Mouse (Mus musculus): ENCODE data around the gene Gripap1.
"Not testable (repeated sequence)": the region's sequence is repeated elsewhere in the genome, so short reads cannot be mapped to it uniquely, and the experiment has no call there.

Gene Gripap1

DNA sequence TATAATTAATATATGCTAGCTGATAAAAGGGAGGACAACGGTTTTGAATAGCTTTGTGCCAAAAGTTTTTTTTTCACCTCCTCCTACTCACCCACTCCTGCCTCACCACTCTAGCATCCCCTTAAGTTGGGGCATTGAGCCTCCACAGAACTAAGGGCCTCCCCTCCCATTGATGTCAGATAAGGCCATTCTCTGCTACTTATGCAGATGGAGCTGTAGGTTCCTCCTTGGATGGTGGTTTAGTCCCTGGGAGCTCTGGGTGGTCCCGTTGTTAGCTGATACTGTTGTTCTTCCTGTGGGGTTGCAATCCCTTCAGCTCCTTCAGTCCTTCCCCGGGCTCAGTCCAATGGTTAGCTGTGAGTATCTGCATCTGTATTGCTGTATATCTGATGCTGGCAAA lies 10.3 kb upstream of the Gripap1 start:
- no peak for DNase-seq

DNA sequence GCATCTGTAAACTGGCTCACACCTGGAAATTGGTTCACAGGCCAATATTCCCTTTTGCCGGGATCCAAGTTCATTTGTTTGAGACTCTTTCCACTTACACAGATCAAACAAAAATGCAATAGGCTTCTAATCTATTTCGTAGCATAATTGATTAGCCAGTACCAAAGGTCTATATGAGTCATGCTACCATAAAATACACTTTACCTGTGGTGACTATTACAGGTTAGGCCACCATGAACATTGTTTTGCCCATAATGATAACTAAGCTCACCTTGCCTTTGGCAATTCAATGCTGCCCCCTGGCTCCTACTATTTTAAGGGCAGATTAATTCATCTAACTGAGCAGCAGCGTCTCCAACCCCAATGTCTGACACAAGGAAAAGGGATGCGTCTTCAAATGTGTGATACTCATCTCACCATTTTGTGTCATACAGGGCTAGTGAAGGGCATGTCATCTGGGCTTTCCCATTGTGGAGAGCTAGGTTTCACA lies 6.9 kb upstream of the Gripap1 start:
- DNase-seq, result no peak

DNA sequence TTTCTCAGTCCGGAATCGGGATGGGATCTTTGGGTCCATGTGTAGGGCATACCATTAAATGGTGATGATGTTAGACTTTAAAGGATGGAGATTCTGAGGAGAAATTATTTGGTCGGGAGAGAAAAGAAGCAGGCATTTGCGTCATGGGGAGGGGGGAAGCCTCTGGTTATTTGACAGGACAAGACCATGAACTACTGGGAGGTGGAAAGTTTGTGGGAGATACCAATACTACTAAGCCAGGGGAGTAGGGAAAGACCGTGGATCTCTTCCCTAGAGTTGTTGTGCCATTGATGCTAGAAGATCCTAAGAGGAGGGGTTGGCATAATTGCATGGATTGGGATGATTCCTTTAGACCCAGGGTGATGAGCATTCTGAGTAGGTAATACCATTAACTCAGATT lies 744 bp downstream of the Gripap1 start:
- DNase-seq, result no peak

DNA sequence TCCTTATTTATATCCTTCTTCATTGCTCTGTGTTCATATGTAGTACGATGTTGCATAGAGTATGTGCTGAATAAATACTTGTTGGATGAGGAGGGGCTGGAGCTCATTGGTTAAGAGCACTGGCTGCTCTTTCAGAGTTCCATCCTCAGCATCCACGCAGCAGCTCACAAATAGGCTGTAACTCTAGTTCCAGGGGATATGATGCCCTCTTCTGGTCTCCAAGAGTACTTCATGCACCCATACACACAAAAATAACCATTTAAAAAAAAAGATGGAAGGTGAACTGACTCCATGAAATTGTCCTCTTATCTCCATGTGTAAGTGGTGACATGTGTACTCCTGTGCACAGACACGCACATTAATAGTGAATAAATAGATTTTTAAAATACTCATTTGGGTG lies 3.8 kb downstream of the Gripap1 start:
- DNase-seq, result no peak

DNA sequence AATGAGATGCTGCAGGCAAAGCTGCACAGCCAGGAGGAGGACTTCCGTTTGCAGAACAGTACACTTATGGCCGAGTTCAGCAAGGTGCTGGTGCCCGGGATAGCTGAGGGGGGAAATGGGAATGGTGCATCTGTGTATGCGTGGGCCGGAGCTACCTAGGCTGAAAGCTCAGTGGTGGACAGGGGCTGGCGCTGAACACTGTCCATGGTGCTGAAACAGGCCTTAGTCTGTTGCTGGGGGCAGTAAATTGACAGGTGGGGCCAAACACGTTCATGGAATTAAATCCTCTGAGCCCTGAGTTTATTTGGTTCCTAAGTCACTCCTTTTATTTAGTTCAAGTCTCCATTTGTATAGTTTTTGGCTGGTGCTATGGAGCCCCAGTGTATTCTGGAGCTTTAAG lies 5.5 kb downstream of the Gripap1 start:
- no peak for DNase-seq

DNA sequence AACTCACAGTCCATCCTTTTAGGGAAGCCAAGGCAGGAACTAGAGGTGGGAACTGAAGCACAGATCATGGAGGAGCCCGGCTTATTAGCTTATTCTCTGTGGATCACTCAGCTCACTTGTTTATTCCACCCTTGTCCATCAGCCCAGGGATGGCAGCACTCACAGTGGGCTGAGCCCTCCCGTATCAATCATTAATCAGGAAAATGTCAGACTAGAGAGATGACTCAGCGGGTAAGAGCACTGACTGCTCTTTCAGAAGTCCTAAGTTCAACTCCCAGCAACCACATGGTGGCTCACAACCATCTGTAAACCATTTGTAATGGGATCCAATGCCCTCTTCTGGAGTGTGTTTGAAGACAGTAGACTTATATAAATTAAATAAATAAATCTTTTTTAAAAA lies 7.8 kb downstream of the Gripap1 start:
- DNase-seq, result no peak

DNA sequence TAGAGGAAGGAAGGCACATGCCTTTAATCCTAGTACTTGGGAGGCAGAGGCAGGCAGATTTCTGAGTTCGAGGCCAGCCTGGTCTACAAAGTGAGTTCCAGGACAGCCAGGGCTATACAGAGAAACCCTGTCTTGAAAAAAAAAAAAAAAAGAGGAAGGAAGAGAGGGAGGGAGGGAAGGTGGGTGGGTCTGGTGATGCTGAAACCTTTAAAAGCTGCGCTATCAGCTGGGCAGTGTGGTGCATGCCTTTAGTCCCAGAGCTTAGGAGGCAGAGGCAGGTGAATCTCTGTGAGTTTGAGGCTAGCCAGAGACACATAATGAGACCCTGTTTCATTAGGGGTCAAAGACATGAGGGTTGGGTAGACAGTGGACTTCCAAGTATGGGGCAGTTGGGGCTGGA lies 12.6 kb downstream of the Gripap1 start:
- not testable (repeated sequence) for DNase-seq

DNA sequence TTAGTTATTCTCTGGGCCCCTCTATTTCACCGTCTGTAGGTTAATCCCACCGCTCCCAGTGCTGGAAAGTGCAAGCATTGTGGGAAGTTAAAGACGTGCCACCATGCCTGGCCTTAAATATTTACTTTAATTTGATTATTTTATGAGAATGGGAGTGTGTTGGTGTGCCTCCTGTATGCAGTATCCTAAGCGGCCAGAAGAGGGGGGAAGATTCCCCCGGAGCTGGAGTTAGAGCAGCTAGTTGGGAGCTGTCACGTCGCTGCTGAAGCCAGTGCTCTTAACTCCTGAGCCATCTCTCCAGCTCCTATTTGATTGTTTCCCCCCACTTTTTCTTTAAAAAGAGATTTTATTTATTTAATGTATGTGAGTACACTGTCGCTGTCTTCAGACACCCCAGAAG lies 25.5 kb downstream of the Gripap1 start:
- DNase-seq, result not testable (repeated sequence)

DNA sequence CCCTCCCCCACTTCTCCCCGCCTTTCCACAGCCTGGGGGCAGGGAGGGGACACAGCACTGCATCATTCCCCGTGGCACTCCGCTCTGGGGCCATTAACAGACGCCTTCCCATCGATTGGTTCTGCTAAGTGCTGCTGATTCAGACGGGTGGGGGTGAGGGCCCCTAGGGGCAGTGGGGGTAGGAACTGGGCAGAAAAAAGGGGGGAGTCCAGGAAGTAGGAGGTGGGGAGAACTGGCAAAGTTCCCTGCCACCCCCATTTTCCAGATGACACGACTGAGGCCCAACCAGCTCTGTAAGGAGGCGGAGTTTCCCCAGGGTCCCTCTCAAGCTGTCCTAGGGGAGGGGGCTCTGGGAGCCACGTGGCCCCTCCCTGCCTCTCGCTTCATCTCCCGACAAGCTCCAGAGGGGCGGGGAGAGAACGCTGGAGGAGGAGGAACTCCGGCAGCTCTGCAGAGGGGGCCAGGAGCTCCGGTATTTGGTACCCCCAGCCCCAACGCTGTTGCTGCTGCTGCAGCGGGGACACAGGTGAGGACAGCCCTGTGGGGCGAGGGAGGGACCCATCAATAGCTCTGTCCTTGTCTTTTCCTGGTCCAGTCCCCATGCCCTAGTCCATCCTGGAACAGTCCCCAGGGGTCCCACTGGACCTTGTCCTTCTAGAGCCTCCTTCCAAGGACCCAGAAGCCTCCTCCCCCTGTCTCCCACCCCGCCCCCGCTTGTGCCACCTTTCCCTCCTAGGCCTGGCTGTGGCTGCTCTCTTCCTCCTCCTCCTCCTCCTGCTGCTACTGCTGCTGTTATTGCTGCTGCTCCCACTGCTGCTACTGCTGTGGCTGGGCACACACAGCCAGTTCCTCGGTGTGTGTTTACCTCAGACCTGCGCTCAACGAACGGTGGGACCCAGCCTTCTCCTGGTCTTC lies 32.6 kb downstream of the Gripap1 start, which contains the start of gene Kcnd1:
Gene Kcnd1 (plus strand): TSS at position 425 of the 915 bp plus-strand sequence.
- peak; percentile 43 for DNase-seq

DNA sequence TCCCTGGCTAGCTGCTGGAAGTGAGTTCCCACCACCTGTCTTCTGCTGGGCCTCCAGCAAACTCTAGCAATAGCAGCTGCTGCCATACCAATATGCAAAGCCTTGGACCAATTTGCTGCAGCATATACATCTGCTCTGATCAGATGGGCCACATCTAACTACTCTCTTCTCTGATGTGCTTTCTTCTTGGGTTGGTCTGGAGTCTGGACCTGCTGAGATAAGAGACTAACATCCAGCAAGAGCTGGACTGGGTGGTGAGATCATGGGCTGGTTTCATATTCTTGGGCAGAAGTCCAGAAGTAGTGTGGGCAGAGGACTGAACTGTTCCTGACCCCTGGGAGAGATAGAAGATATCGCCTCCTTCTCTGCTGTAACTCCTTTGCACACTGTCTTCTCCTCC lies 47.6 kb downstream of the Gripap1 start:
- DNase-seq, result no peak

DNA sequence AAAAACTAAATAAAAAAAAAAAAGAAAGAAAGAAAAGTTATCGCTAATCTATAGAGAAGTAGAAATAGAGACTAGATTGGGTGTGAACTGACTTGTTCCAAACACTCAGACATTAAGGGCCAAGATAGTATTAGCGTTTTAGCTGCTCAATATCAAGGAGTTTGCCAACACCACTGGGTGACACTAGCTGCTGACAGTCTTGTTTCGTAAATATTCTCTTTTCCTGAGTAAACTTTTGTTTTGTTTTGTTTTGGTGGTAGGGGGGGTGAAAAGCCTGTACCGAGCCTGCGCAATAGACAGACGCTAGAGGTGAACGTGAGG lies 51.2 kb downstream of the Gripap1 start:
- no peak for DNase-seq

DNA sequence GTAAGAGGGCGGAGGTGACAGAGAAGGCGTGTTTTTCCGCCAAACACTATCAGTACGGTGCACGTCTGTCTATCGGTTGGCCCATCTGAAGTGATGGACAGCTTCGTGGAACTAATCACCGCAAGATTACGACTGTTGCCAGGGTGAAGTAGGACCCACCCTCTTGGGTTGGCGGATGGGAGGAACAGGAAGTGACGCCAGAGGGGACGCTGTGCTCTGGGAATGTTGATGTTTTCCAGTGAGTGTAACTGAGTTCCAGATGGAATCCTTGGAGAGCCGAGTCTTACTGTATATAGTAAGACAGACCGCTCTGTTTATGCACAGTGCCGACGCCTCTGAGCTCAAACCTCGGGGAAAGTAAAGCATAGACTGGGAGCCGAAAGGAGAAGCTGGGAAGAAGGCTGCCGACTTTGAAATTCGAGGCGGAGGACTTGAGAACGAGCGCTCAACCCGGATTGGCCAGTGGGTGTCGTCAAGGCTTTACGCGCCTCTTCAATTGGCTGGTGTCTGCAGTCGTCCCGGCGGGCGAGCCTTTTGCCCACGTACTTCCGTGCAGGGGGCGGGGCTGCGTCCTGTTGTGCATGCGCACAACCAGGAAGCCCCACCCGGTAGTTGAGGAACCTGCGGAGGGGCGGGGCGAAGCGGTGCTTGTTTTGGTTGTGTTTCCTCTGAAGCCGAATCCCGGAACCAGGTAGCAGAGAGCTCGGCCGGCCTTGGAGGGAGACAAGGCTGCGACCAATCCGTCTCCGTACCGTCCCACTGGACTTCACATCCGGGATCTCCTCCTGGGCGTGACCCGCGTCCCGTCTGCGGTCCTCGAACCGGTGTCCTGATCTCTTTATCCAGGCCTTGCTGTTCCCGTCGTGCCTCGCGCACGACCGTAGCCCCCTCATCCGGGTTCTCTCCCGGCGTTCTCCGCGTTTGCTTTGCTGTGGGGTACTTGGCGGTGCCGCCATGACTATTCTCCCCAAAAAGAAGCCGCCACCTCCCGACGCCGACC lies 51.9 kb downstream of the Gripap1 start, which contains the start of gene Otud5:
Gene Otud5 (plus strand): TSS at position 202 of the 1,000 bp plus-strand sequence.
- peak; percentile 96 for DNase-seq

DNA sequence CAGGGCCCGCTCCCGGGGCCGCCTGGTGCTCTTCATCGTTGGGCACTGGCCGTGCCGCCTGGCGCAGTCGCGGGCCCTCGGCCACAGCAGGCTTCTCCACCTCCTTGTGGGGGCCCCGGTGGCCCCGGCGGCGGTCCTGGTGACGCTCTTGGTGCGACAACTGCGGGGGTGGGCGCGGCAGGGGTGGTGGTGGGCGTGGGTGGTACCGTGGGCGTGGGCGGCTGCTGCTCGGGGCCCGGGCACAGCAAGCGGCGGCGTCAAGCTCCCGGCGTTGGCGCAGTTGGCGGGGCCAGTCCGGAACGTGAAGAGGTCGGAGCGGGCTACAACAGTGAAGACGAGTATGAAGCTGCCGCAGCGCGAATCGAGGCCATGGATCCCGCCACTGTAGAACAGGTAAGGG lies 52.8 kb downstream of the Gripap1 start:
- DNase-seq, result peak; percentile 6

DNA sequence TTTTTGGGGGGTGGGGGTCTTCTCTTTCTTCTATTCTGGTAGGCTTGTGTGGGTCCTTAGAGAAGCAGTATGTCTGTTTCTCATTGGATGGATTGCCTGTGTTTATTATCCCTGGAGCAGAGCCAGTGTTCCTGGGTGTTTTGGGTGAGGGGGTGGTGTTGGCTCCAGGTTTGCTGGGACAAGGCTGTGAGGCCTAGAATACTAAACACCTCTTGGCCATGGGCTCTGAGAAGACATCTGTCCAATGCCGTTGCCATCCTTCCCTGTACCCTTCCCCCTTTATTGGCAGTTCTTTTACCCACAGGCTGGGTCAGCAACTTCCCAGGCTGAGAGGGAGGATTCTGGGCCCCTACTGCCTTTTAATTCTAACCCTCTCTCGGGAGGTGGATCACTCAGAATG lies 58.3 kb downstream of the Gripap1 start:
- DNase-seq, result peak; percentile 8

DNA sequence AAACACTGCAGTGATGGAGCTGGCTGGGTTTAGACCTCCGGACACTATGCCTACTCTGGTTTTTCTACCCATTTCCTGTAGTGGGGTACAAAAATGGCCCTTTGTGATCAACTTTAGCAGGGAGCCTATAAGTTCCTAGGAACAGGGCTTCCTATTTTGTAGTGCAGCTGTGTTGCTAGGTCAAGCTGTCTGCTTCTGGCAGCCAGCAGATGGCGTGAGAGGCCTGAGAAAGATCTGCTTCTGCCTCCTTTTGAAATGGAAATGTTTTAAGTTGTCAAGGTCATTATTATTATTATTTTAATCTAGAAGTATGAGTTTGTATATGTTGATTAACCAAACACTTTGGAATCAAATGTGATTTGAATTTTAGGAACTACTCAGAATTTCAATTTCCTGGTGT lies 65.0 kb downstream of the Gripap1 start:
- peak; percentile 15 for DNase-seq

DNA sequence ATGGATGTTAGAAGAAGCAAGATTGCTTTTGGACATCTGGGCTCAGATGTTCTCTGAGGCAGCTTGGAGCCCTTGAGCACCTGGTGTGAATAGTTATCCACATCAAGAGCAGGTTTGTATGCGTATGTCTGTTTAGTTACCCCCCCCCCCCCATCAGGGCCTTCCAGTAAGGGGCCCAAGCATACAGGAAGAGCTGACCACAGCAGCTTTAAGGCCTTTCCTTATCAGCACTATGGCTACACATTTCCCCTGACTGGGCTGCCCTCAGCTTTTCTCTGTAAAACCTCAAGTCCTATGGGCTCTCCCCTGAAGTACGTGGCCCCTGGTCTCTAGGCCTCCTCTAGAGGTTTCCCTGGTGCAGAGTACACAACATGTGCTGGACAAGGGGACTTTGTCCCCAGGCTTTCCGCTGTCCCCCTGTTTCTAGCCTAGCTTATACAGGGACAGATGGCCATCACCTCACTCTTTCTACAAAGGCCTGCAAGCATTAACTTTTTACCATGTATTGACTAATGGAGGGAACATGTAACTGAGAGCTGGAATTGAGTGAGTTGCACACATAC lies 69.7 kb downstream of the Gripap1 start:
- no peak for DNase-seq

DNA sequence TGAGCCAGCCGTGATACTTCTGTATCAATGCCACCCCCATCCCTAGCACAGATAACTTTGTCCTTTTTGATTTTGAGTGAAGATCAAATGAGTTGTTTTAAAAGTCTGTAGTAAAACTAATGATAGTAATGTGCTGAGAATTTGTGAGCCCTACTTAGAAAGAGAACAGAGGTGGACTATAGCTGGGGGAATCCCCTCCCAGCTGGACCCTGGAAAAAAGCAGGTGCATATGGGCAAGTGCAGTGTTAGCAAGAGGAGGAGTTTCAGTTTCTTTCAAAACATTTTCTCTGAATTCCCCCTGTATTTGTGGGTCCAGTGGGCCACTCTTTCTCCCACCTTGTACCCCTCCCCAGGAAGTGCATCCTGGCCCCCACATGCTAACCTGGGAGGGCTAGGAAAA lies 73.6 kb downstream of the Gripap1 start:
- no peak for DNase-seq

DNA sequence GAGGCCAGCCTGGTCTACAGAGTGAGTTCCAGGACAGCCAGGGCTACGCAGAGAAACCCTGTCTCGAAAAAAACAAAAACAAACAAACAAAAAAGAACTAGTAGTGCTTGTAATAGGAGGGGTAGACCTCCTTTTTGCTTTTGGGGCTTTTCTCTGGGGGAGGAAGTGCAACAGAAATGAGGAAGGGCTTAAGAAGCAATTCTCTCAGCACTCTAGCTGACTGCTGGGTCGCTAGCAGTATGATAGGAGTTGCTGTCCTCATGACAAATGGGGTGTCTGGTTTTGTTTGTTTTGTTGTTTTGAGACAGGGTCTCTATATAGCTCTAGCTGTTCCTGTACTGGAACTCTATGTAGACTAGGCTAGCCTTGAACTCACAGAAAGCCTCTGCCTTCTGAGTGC lies 75.0 kb downstream of the Gripap1 start:
- DNase-seq, result no peak

DNA sequence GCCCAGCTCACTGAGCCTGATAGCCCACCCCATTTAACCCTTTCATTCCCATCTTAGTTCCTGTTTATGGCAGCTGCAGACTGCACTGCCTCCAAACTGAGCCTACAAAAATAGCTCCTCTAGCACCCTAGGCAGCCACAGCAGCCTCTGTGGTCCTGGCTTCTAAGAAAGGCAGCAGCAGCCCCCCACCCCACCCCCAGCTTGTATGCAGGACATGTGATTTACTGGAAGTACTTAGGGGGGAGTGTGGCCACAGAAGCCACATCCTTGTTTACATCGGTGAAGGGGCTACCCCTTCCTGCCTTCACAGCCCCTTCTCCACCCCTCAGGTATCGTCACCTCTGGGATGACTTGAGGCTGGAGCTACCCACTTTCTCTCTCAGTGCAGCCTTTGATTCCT lies 75.8 kb downstream of the Gripap1 start:
- DNase-seq, result no peak

DNA sequence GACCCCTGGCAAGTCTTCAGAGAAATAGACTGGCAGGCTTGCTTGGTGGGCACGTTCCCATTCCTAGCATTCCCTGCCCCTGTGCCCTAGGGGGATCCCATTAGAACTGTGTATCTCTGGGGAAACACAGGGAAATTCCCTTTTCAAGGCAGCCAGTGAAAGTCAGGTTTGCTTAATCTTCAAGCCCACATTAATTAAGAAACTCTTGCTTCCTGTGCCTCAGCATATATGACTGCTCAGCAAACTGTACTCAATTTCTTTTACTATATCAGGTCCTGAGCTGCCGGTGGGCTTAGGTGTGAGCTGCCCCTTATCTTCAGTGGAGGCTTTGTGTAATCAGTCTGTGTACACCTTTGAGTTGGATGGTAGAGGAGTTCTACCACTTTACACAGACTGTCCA lies 76.2 kb downstream of the Gripap1 start:
- DNase-seq, result no peak

DNA sequence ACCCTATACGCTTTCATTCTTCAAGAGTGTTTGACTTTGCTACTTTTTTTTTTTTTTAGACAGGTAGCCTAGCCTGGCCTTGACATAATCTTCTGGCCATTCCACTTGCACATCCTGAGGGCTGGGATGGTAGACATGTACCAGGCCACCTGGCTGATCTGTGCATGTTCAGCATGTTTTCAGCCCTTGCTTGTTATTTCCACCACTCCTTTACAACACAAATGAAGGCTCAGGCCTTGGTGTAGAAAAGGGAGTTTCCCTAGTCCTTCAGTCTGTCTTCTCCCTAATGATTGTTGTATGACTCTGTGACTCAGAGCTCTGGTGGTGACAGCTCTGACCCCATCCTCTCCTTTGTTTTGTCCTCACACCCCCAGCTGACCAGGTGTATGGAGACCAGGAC lies 77.6 kb downstream of the Gripap1 start:
- no peak for DNase-seq

DNA sequence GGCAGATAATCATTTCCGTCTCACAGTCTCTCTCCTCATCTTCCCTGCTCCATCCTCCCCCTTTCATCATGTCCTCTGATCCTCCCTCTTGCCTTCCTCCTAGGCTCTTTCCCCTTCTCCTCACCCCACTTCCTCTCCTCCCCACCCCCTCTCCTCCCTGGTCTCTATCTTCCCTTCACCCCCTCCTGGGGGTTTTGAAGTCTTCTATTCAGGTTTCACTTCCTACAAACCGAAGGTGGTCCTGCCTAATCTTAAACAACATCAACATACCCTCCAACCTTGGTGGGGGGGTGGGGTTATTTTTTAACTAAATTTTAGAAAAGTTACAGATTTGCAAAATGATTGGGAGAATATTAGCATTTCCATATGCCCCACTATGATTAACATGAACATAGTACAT lies 78.9 kb downstream of the Gripap1 start:
- DNase-seq, result no peak

DNA sequence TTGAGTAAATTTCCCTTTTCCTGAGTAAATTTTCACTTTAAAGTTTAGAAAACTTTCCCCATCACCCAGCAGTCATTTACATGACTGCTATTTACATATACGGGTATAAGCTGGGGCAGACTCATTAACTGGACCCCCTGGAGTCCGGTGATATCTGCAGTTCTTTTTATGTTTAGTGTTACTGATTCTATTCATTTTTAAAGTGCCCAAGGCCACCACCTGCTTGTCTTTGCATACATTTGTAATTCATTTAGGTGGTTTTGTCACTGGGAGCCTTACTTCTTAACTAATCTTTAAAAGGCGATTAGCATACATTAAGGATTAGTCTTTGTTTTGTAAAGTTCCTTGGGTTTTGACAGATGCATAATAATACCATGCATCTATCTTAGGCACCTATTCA lies 80.3 kb downstream of the Gripap1 start:
- DNase-seq, result no peak
